Mouse (Mus musculus): ENCODE data around the gene Hspa1l. TPM values are rescaled to one million over a fixed set of nuclear protein-coding genes. Genes with fewer than 3 reads are reported as not detected.
"Not testable (repeated sequence)": the region's sequence is repeated elsewhere in the genome, so short reads cannot be mapped to it uniquely, and the experiment has no call there.

Hspa1l gene
- polyA plus RNA-seq, 1 experiment from 2014 or later = 0.71 TPM

GRCm38 (mm10) chr17:34998526-34999430 lies 26.3 kb downstream of the Hspa1l start:
- 90% methylated on average over 15 of the region's 15 CpGs for WGBS
- peak overlapping the region; percentile 79; the same call in 1 of the 2 replicates for H3K27ac ChIP-seq (replicated peaks)
- no peaks in the 10 kb centered on the region for H3K27me3 ChIP-seq
- H3K9me3 ChIP-seq (replicated peaks) = no peaks in the 10 kb centered on the region
- H3K4me2 ChIP-seq (replicated peaks) = peak overlapping the region; percentile 95
- ATAC-seq (ENCODE audit: insufficient number of reproducible peaks, low FRiP score, low TSS enrichment, low read depth) = no peak
- peak overlapping the region; percentile 89; the same call in 1 of the 2 replicates for H3K4me3 ChIP-seq (replicated peaks)
- peaks cover 44% of the 10 kb centered on the region for H3K4me1 ChIP-seq
- peaks cover 19% of the 10 kb centered on the region for H3K36me3 ChIP-seq
- no peak overlapping the region for H3K9ac ChIP-seq

GRCm38 (mm10) chr17:34999871-35000716 lies 27.6 kb downstream of the Hspa1l start:
- 14% methylated on average over 30 of the region's 32 CpGs for WGBS
- H3K36me3 ChIP-seq = peaks cover 31% of the 10 kb centered on the region
- ATAC-seq (ENCODE audit: insufficient number of reproducible peaks, low FRiP score, low TSS enrichment, low read depth); H3K9me3 ChIP-seq (replicated peaks); H3K27me3 ChIP-seq: not testable (repeated sequence)
- H3K4me3 ChIP-seq (replicated peaks) = peak overlapping the region; percentile 89
- H3K4me2 ChIP-seq (replicated peaks) = peak overlapping the region; percentile 95
- H3K4me1 ChIP-seq = peaks cover 44% of the 10 kb centered on the region
- peak overlapping the region; percentile 97 for H3K27ac ChIP-seq (replicated peaks)
- H3K9ac ChIP-seq = peak overlapping the region; percentile 93

GRCm38 (mm10) chr17:35000717-35001451 lies 28.4 kb downstream of the Hspa1l start, which contains the start of gene Vars:
Gene Vars (plus strand): TSS chr17:35000987.
- peaks cover 39% of the 10 kb centered on the region for H3K36me3 ChIP-seq
- peak; percentile 90 for ATAC-seq (ENCODE audit: insufficient number of reproducible peaks, low FRiP score, low TSS enrichment, low read depth)
- H3K27ac ChIP-seq (replicated peaks) = peak within 1 kb of the TSS; percentile 97
- H3K9me3 ChIP-seq (replicated peaks) = no peaks in the 10 kb centered on the region
- WGBS = under 1% methylated on average over 83 of the region's 83 CpGs
- peak within 1 kb of the TSS; percentile 93 for H3K9ac ChIP-seq
- H3K4me2 ChIP-seq (replicated peaks) = peak within 1 kb of the TSS; percentile 95
- H3K4me3 ChIP-seq (replicated peaks) = peak within 1 kb of the TSS; percentile 89
- no peaks in the 10 kb centered on the region for H3K27me3 ChIP-seq
- H3K4me1 ChIP-seq = peaks cover 44% of the 10 kb centered on the region

- Histone ChIP-seq H3K4me2 (replicated peaks) (peak overlapping the region; percentile 95), H3K9me3 (replicated peaks) (no peaks in the 10 kb centered on the region), H3K36me3 (peaks cover 42% of the 10 kb centered on the region), H3K27ac (replicated peaks) (peak overlapping the region; percentile 97), H3K27me3 (no peaks in the 10 kb centered on the region), H3K4me1 (peaks cover 41% of the 10 kb centered on the region), H3K9ac (peak overlapping the region; percentile 93), H3K4me3 (replicated peaks) (peak overlapping the region; percentile 89)
- WGBS = under 1% methylated on average over 35 of the region's 35 CpGs
- no peak for ATAC-seq (ENCODE audit: insufficient number of reproducible peaks, low FRiP score, low TSS enrichment, low read depth)
Observed at GRCm38 (mm10) chr17:35001452-35002152, 29.1 kb downstream of the Hspa1l start.

- peak overlapping the region; percentile 93 for H3K9ac ChIP-seq
- H3K27me3 ChIP-seq = no peaks in the 10 kb centered on the region
- WGBS = 6% methylated on average over 12 of the region's 12 CpGs
- no peaks in the 10 kb centered on the region for H3K9me3 ChIP-seq (replicated peaks)
- H3K36me3 ChIP-seq = peaks cover 46% of the 10 kb centered on the region
- no peak for ATAC-seq (ENCODE audit: insufficient number of reproducible peaks, low FRiP score, low TSS enrichment, low read depth)
- peak overlapping the region; percentile 95 for H3K4me2 ChIP-seq (replicated peaks)
- peaks cover 39% of the 10 kb centered on the region for H3K4me1 ChIP-seq
- peak overlapping the region; percentile 97 for H3K27ac ChIP-seq (replicated peaks)
- H3K4me3 ChIP-seq (replicated peaks) = peak overlapping the region; percentile 89
Observed at GRCm38 (mm10) chr17:35002153-35002865, 29.8 kb downstream of the Hspa1l start.

DNA sequence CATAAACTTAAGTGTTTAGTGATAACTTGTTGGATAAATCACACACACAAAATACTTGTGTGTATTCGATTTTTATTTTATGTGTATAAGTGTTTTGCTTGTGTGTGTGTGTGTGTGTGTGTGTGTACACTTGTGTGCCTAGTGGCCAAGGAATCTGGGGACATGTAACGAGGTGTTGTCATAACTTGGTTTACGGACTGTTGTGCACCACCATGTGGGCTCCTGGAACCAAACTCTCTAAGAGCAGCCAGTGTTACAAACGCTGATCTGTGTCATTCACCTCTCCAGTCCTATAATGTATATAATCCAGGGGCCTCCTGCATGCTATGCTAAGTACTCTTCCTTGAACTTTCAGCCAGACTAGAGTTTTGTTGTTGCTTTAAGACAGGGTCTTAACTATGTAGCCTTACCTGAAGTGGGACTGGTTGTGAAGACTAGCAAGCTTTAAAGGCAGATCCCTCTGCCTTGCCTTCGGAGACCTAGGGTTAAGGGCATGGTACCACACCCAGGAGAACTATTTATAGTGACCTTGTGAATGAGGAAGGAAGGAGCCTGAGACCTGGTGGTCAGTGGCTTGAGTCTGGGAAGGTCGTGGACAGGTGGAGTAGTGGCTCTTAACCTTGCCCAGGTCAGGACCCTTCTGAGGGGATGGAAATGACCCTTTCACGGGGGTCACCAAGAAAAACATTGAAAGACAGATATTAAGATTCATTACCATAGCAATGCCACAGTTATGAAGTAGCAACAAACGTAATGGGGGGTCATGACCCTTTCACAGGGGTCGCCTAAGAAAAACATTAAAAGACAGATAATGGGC lies 30.7 kb downstream of the Hspa1l start:
- Histone ChIP-seq H3K9me3 (replicated peaks) (no peaks in the 10 kb centered on the region), H3K27me3 (no peaks in the 10 kb centered on the region), H3K9ac (no peak overlapping the region), H3K4me2 (replicated peaks) (peak overlapping the region; percentile 95), H3K36me3 (peaks cover 50% of the 10 kb centered on the region), H3K27ac (replicated peaks) (peak overlapping the region; percentile 97; the same call in 1 of the 2 replicates), H3K4me3 (replicated peaks) (peak overlapping the region; percentile 89), H3K4me1 (peaks cover 37% of the 10 kb centered on the region)
- no peak for ATAC-seq (ENCODE audit: insufficient number of reproducible peaks, low FRiP score, low TSS enrichment, low read depth)
- 63% methylated on average over 9 of the region's 9 CpGs for WGBS

DNA sequence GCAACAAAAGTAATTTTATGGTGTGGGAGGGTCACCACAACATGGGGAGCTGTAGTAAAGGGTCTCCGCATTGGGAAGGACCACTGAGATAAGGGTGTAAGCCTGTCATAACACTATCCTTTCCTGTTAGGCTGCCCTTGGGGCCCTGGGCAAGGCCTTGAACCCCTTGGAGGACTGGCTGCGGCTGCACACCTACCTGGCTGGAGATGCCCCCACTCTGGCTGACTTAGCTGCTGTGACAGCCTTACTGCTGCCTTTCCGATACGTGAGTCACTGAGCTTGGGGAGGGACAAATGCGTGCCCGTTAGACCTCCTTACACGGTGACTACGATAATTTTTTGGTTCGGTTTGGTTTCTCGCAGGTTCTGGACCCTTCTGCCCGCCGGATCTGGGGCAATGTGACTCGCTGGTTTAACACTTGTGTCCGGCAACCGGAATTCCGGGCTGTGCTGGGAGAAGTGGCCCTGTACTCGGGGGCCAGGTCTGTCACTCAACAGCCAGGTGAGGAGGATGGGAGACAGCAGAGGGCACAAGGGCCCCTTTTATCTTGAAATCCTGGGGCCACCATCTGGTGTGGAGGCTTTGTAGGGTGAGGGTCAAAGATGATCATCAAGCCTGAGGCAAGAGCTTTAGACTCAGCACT lies 31.7 kb downstream of the Hspa1l start:
- Histone ChIP-seq H3K4me3 (replicated peaks) (no peak overlapping the region), H3K27ac (replicated peaks) (no peak overlapping the region), H3K9me3 (replicated peaks) (no peaks in the 10 kb centered on the region), H3K4me1 (peaks cover 27% of the 10 kb centered on the region), H3K36me3 (peaks cover 51% of the 10 kb centered on the region), H3K27me3 (no peaks in the 10 kb centered on the region), H3K4me2 (replicated peaks) (no peak overlapping the region), H3K9ac (no peak overlapping the region)
- ATAC-seq (ENCODE audit: insufficient number of reproducible peaks, low FRiP score, low TSS enrichment, low read depth) = no peak
- 92% methylated on average over 17 of the region's 17 CpGs for WGBS

- Histone ChIP-seq H3K36me3 (peaks cover 60% of the 10 kb centered on the region), H3K4me1 (peaks cover 17% of the 10 kb centered on the region), H3K9ac (no peak overlapping the region), H3K4me2 (replicated peaks) (no peak overlapping the region), H3K4me3 (replicated peaks) (no peak overlapping the region), H3K9me3 (replicated peaks) (no peaks in the 10 kb centered on the region), H3K27ac (replicated peaks) (no peak overlapping the region), H3K27me3 (no peaks in the 10 kb centered on the region)
- WGBS = 93% methylated on average over 10 of the region's 10 CpGs
- no peak for ATAC-seq (ENCODE audit: insufficient number of reproducible peaks, low FRiP score, low TSS enrichment, low read depth)
Observed at GRCm38 (mm10) chr17:35005158-35005557, 32.7 kb downstream of the Hspa1l start.

GRCm38 (mm10) chr17:35005902-35006301 lies 33.4 kb downstream of the Hspa1l start:
- ATAC-seq (ENCODE audit: insufficient number of reproducible peaks, low FRiP score, low TSS enrichment, low read depth); H3K9me3 ChIP-seq (replicated peaks); H3K4me2 ChIP-seq (replicated peaks); H3K27me3 ChIP-seq; H3K9ac ChIP-seq; H3K4me3 ChIP-seq (replicated peaks); H3K27ac ChIP-seq (replicated peaks): not testable (repeated sequence)
- H3K4me1 ChIP-seq = peaks cover 17% of the 10 kb centered on the region
- H3K36me3 ChIP-seq = peaks cover 67% of the 10 kb centered on the region
- 96% methylated on average over 4 of the region's 5 CpGs for WGBS
